Mouse (Mus musculus): ENCODE measurements around the gene Rln1. TPM values are rescaled to one million over a fixed set of nuclear protein-coding genes. Genes with fewer than 3 reads are reported as not detected.

Rln1 gene
- polyA plus RNA-seq, 1 experiment from 2014 or later = 0.99 TPM

- Histone ChIP-seq H3K9me3 (ENCODE audit: control insufficient read depth, low read length) (no peaks in the 10 kb centered on the region), H3K4me1 (replicated peaks; ENCODE audit: control insufficient read depth, insufficient read depth, low read length) (no peaks in the 10 kb centered on the region), H3K36me3 (ENCODE audit: control insufficient read depth, insufficient read depth, low read length) (no peaks in the 10 kb centered on the region), H3K9ac (ENCODE audit: low read length) (peak within 1 kb of the TSS; percentile 13; the same call in 1 of the 2 replicates), H3K4me2 (ENCODE audit: low read depth, low read length, severe bottlenecking) (peak within 1 kb of the TSS; percentile 49), H3K27me3 (ENCODE audit: control insufficient read depth, insufficient read depth, low read length) (no peaks in the 10 kb centered on the region), H3K27ac (ENCODE audit: low read depth, low read length) (no peak within 1 kb of the TSS), H3K4me3 (ENCODE audit: low read depth, low read length) (peak within 1 kb of the TSS; percentile 21)
- WGBS = 6% methylated on average over 31 of the region's 31 CpGs
- ATAC-seq (replicated peaks; ENCODE audit: low FRiP score) = peak; percentile 96
- peak; percentile 91 for DNase-seq (ENCODE audit: low spot score)
These were observed 9.2 kb downstream of the Rln1 start, which contains the start of gene Insl6 for GRCm38 (mm10) chr19:29325053-29325851. Insl6 (minus strand) TSS chr19:29325356.

- ATAC-seq (replicated peaks; ENCODE audit: low FRiP score) = no peak
- WGBS = 78% methylated on average over 8 of the region's 8 CpGs
- H3K4me2 ChIP-seq (ENCODE audit: low read depth, low read length, severe bottlenecking) = no peak overlapping the region
These were observed 10.9 kb downstream of the Rln1 start for GRCm38 (mm10) chr19:29323416-29324049.

GRCm38 (mm10) chr19:29312661-29313060 lies 21.8 kb downstream of the Rln1 start:
- no peaks in the 10 kb centered on the region for H3K4me1 ChIP-seq (replicated peaks; ENCODE audit: control insufficient read depth, insufficient read depth, low read length)
- no peak overlapping the region for H3K9ac ChIP-seq (ENCODE audit: low read length)
- peaks cover 4% of the 10 kb centered on the region; the same call in 1 of the 2 replicates for H3K9me3 ChIP-seq (ENCODE audit: control insufficient read depth, low read length)
- H3K27ac ChIP-seq (ENCODE audit: low read depth, low read length) = no peak overlapping the region
- H3K4me2 ChIP-seq (ENCODE audit: low read depth, low read length, severe bottlenecking) = no peak overlapping the region
- no peak overlapping the region for H3K4me3 ChIP-seq (ENCODE audit: low read depth, low read length)
- no peak for ATAC-seq (replicated peaks; ENCODE audit: low FRiP score)
- DNase-seq (ENCODE audit: low spot score) = no peak
- no peaks in the 10 kb centered on the region for H3K27me3 ChIP-seq (ENCODE audit: control insufficient read depth, insufficient read depth, low read length)
- H3K36me3 ChIP-seq (ENCODE audit: control insufficient read depth, insufficient read depth, low read length) = no peaks in the 10 kb centered on the region; the same call in 1 of the 2 replicates
- 65% methylated on average over 7 of the region's 7 CpGs for WGBS

More at GRCm38 (mm10) chr19:29323416-29324049, 10.9 kb downstream of the Rln1 start:
- DNase-seq (ENCODE audit: low spot score) = no peak
- Histone ChIP-seq H3K4me3 (ENCODE audit: low read depth, low read length) (no peak overlapping the region), H3K27me3 (ENCODE audit: control insufficient read depth, insufficient read depth, low read length) (no peaks in the 10 kb centered on the region), H3K4me1 (replicated peaks; ENCODE audit: control insufficient read depth, insufficient read depth, low read length) (no peaks in the 10 kb centered on the region), H3K9me3 (ENCODE audit: control insufficient read depth, low read length) (no peaks in the 10 kb centered on the region), H3K27ac (ENCODE audit: low read depth, low read length) (no peak overlapping the region), H3K36me3 (ENCODE audit: control insufficient read depth, insufficient read depth, low read length) (no peaks in the 10 kb centered on the region), H3K9ac (ENCODE audit: low read length) (no peak overlapping the region)

GRCm38 (mm10) chr19:29311791-29312190 lies 22.7 kb downstream of the Rln1 start:
- ATAC-seq (replicated peaks; ENCODE audit: low FRiP score) = no peak
- H3K27ac ChIP-seq (ENCODE audit: low read depth, low read length) = no peak overlapping the region
- no peaks in the 10 kb centered on the region; the same call in 1 of the 2 replicates for H3K36me3 ChIP-seq (ENCODE audit: control insufficient read depth, insufficient read depth, low read length)
- H3K4me1 ChIP-seq (replicated peaks; ENCODE audit: control insufficient read depth, insufficient read depth, low read length) = no peaks in the 10 kb centered on the region
- no peaks in the 10 kb centered on the region for H3K27me3 ChIP-seq (ENCODE audit: control insufficient read depth, insufficient read depth, low read length)
- H3K9me3 ChIP-seq (ENCODE audit: control insufficient read depth, low read length) = peaks cover 4% of the 10 kb centered on the region; the same call in 1 of the 2 replicates
- no peak overlapping the region for H3K4me2 ChIP-seq (ENCODE audit: low read depth, low read length, severe bottlenecking)
- 94% methylated on average over 8 of the region's 8 CpGs for WGBS
- no peak for DNase-seq (ENCODE audit: low spot score)
- no peak overlapping the region for H3K4me3 ChIP-seq (ENCODE audit: low read depth, low read length)
- no peak overlapping the region for H3K9ac ChIP-seq (ENCODE audit: low read length)

GRCm38 (mm10) chr19:29308832-29309231 lies 25.6 kb downstream of the Rln1 start:
- Histone ChIP-seq H3K27me3 (ENCODE audit: control insufficient read depth, insufficient read depth, low read length) (no peaks in the 10 kb centered on the region), H3K9me3 (ENCODE audit: control insufficient read depth, low read length) (no peaks in the 10 kb centered on the region), H3K27ac (ENCODE audit: low read depth, low read length) (no peak overlapping the region), H3K4me1 (replicated peaks; ENCODE audit: control insufficient read depth, insufficient read depth, low read length) (no peaks in the 10 kb centered on the region), H3K4me3 (ENCODE audit: low read depth, low read length) (no peak overlapping the region), H3K4me2 (ENCODE audit: low read depth, low read length, severe bottlenecking) (no peak overlapping the region), H3K36me3 (ENCODE audit: control insufficient read depth, insufficient read depth, low read length) (no peaks in the 10 kb centered on the region), H3K9ac (ENCODE audit: low read length) (no peak overlapping the region)
- no peak for DNase-seq (ENCODE audit: low spot score)
- no peak for ATAC-seq (replicated peaks; ENCODE audit: low FRiP score)

GRCm38 (mm10) chr19:29302119-29302518 lies 32.4 kb downstream of the Rln1 start:
- Histone ChIP-seq H3K4me3 (ENCODE audit: low read depth, low read length) (no peak overlapping the region), H3K4me1 (replicated peaks; ENCODE audit: control insufficient read depth, insufficient read depth, low read length) (no peaks in the 10 kb centered on the region), H3K4me2 (ENCODE audit: low read depth, low read length, severe bottlenecking) (no peak overlapping the region), H3K27me3 (ENCODE audit: control insufficient read depth, insufficient read depth, low read length) (no peaks in the 10 kb centered on the region), H3K9me3 (ENCODE audit: control insufficient read depth, low read length) (no peaks in the 10 kb centered on the region), H3K36me3 (ENCODE audit: control insufficient read depth, insufficient read depth, low read length) (no peaks in the 10 kb centered on the region; the same call in 1 of the 2 replicates), H3K27ac (ENCODE audit: low read depth, low read length) (no peak overlapping the region), H3K9ac (ENCODE audit: low read length) (no peak overlapping the region)
- ATAC-seq (replicated peaks; ENCODE audit: low FRiP score) (no peak), DNase-seq (ENCODE audit: low spot score) (no peak)
- 90% methylated on average over 2 of the region's 2 CpGs for WGBS

GRCm38 (mm10) chr19:29300919-29301318 lies 33.6 kb downstream of the Rln1 start:
- Histone ChIP-seq H3K27me3 (ENCODE audit: control insufficient read depth, insufficient read depth, low read length) (no peaks in the 10 kb centered on the region), H3K9ac (ENCODE audit: low read length) (no peak overlapping the region), H3K4me2 (ENCODE audit: low read depth, low read length, severe bottlenecking) (no peak overlapping the region), H3K9me3 (ENCODE audit: control insufficient read depth, low read length) (no peaks in the 10 kb centered on the region), H3K4me3 (ENCODE audit: low read depth, low read length) (no peak overlapping the region), H3K27ac (ENCODE audit: low read depth, low read length) (no peak overlapping the region), H3K4me1 (replicated peaks; ENCODE audit: control insufficient read depth, insufficient read depth, low read length) (no peaks in the 10 kb centered on the region), H3K36me3 (ENCODE audit: control insufficient read depth, insufficient read depth, low read length) (no peaks in the 10 kb centered on the region; the same call in 1 of the 2 replicates)
- ATAC-seq (replicated peaks; ENCODE audit: low FRiP score) = no peak
- WGBS = 91% methylated on average over 13 of the region's 13 CpGs
- no peak for DNase-seq (ENCODE audit: low spot score)

- H3K9ac ChIP-seq (ENCODE audit: low read length) = no peak overlapping the region
- no peak for DNase-seq (ENCODE audit: low spot score)
- no peak overlapping the region for H3K27ac ChIP-seq (ENCODE audit: low read depth, low read length)
- no peaks in the 10 kb centered on the region for H3K27me3 ChIP-seq (ENCODE audit: control insufficient read depth, insufficient read depth, low read length)
- no peak for ATAC-seq (replicated peaks; ENCODE audit: low FRiP score)
- no peak overlapping the region for H3K4me3 ChIP-seq (ENCODE audit: low read depth, low read length)
- no peaks in the 10 kb centered on the region for H3K4me1 ChIP-seq (replicated peaks; ENCODE audit: control insufficient read depth, insufficient read depth, low read length)
- WGBS = 98% methylated on average over 1 of the region's 1 CpGs
- H3K4me2 ChIP-seq (ENCODE audit: low read depth, low read length, severe bottlenecking) = no peak overlapping the region
- no peaks in the 10 kb centered on the region for H3K9me3 ChIP-seq (ENCODE audit: control insufficient read depth, low read length)
- H3K36me3 ChIP-seq (ENCODE audit: control insufficient read depth, insufficient read depth, low read length) = no peaks in the 10 kb centered on the region; the same call in 1 of the 2 replicates
These were observed 37.1 kb downstream of the Rln1 start for GRCm38 (mm10) chr19:29297366-29297765.
